Mouse (Mus musculus): Measurements from ENCODE around the gene Gm21962.
A peak's percentile ranks its signal among the peaks of the same experiment; 100 is the strongest.
"Not testable (repeated sequence)": the region's sequence is repeated elsewhere in the genome, so short reads cannot be mapped to it uniquely, and the experiment has no call there.

Gm21962 gene

DNA sequence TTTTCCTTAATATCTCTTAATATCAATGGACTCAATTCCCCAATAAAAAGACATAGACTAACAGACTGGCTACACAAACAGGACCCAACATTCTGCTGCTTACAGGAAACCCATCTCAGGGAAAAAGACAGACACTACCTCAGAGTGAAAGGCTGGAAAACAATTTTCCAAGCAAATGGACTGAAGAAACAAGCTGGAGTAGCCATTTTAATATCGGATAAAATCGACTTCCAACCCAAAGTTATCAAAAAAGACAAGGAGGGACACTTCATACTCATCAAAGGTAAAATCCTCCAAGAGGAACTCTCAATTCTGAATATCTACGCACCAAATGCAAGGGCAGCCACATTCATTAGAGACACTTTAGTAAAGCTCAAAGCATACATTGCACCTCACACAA is at the start of gene Gm21962:
Gene Gm21962, plus strand, starts transcription at position 301 of the 400 bp plus-strand sequence.
- not testable (repeated sequence) for DNase-seq (ENCODE audit: low read depth, low spot score)

DNA sequence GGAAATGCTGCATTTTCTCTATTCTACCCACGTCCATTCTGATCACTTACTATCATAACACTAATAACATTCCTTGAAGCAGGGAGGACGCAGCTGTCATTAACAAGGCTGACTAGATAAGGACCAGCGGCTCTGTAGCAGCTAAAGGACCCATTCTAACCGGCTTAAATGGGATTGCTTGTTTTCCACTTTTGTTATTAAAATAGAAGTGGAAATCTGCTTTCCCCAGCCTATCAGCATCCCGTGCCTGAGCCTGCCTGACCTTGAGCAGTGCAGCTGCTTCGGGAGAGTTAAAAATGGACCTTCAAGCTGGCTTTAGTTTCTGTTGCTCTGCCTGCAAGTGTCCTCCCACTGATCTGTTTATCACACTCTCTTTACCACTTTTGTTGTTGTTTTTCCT is 49.2 kb upstream of the Gm21962 start:
- no peak for DNase-seq (ENCODE audit: low read depth, low spot score)

DNA sequence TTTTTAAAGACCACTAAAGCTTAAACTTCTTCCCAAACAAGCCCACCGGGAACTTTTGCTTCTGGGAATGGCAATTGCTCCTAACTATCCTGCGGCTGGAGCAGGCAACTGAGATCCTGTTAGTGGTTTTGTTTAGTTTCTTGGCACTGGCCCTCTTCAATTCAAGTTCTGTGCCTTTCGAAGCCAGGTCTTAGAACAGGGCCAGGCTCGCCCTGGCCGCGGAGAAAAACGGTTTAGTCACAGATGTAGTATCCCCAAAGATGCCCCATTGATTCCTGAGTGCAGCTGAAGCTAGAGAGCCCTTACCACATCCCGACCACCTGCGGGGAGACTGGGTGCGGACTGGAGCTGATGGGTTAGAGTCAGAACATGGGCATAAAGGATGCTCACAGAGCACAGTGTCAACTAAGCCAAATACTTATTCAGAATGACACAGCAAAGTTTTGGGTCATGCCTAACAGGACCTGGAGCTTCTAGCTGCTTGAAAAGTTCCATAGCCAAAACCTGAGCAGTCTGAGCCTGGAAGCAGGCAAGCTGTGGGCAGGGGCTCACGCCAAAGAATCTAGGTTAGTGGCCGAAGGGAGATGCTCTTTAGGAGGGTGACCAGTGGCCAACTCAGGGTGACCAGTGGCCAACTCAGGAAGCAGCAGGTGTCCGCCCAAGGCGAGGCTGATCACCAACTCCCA is 48.3 kb upstream of the Gm21962 start:
- no peak for DNase-seq (ENCODE audit: low read depth, low spot score)

DNA sequence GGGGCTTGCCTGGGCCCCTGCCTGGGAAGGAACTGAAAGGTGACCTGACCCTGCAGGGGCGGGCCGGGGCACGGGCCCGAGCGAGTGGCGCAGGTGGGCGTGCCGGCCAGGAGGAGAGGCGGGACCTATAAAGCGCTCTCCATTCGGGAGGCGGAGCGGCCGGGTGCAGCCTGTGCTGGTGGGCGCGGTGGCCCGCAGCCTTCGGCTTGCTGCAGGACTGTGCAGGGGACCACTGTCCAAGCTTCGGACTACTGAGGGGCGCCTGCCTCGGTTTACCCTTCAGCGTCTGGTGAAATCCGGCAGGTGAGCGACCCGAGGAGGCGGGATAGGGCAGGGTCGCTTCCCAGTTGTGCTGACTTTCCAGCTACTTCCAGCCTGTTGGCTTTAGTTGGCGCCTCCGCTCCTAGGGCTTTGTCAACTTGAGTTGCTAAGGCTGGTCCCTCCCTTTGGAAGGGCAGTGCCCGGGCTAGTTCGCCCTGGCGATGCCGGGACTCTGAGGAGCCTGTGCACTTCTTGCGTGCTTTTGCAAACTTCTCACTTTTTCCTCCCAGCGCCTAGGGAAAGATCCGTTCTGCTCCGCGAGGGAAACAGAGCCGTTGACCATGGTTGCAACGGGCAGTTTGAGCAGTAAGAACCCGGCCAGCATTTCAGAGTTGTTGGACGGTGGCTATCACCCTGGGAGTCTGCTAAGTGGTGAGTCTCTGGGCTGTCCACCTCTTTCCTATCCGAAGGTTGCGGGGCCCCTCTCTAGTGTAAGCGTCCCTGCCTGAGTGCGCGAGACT is 47.6 kb upstream of the Gm21962 start:
- peak; percentile 51 for DNase-seq (ENCODE audit: low read depth, low spot score)

DNA sequence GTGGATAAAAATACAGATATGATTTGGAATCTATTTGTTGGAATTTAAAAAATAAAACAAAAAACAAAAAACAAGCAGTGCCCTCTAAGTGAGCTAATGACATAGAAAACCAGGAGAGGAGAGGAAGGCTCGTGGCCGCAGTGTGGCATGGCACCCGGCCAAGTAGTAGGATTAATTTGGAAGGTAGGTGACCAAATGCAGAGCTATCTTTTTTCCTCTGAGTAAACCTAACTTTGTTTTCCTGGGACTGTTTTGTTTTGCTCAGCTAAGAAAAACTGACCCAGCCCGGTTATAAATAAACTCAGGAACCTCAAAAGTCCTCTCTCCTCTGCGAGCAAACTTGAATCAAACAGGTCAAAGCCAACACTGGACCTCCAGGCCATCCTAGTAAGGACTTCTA is 46.3 kb upstream of the Gm21962 start:
- no peak for DNase-seq (ENCODE audit: low read depth, low spot score)

DNA sequence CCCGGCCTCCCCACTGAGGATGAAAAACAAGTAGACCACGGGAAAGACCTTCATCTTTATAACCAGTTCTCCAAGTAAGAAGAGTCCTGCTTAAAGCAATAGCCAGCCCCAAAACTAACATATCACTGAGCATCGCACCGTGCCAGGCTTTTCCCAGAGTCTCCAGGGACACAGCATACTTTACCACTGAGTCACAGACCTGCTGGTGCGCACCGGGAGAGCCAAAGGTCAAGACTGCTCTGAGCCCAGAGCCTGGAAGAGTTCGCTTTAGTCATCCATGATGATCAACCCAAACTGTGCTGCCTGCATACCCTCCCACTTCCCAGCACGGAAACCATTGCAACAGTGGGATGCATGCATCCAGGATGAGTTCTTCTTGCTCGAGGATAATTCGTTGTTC is 37.6 kb upstream of the Gm21962 start:
- DNase-seq (ENCODE audit: low read depth, low spot score) = no peak

DNA sequence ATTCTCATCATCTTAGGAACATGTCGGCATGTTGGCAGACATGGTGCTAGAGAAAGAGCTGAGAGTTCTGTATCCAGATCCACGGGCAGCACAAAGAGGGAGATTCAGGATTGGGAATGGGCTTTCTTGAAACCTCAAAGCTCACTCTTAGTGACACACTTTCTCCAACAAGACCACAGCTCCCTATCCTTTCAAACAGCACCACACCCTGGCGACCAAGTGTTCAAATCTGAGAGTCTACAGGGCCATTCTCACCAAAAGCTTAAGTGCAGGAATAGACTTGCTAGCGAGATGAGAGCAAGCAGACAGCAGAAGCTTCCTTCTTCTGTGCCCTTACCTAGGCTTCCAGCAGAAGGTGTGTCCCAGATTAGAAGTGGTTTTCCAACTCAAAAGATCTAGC is 34.8 kb upstream of the Gm21962 start:
- no peak for DNase-seq (ENCODE audit: low read depth, low spot score)

DNA sequence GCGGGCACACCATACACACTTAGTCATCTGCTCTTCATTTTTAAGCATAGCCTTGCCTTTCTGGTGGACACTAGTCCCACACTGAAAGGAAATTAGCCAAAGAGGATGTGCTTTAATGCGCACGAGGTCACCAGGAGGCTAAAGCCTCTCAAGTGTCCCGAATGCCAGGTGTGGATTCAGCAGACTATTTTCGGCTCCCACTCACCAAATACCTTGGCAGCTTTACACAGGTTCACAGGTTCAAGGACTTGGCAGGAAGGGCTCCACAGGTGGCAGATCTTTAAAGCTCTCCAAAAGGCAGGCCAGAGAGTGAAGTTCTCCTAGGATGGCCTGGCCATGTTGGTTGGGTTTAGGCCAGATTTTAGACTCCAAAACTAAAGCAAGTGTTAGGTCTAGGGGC is 30.1 kb upstream of the Gm21962 start:
- DNase-seq (ENCODE audit: low read depth, low spot score) = no peak

DNA sequence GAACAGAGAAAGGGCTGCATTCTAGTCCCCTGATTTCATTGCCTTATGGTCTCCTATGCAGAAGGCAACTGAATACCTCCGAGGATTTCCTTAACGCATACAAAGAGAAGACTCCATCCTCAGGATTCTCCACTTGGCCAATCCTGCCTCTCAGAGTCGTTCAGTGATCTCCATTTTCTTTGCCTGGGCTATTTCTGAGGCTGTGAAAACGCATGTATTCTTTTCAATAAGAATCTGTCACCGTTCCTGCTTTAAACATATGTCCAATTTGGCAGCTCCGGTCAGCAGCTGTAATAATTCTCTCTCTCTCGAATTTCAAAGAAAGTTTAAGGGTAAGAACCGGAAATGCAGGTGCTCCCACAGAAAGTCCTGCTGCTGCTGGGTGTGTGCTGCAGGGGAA is 29.2 kb upstream of the Gm21962 start:
- no peak for DNase-seq (ENCODE audit: low read depth, low spot score)

DNA sequence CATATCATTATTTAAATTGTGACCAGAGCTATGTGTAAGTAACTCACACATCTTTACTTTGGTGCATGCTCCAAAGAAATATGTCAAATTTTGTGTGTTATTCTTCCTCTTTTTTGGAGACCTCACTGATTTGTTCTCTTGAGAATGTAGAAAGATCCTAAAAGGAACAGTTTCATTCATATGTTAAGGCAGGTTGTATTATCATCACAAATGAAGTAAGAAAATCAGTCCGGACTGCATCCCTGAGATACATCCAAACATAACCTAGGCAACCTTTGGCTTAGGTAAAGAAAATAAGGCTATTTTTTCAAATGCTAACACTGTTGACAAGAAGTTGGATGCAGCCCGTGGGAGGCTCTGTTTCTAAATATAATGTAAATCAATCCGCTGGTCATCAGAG is 28.8 kb upstream of the Gm21962 start:
- no peak for DNase-seq (ENCODE audit: low read depth, low spot score)

DNA sequence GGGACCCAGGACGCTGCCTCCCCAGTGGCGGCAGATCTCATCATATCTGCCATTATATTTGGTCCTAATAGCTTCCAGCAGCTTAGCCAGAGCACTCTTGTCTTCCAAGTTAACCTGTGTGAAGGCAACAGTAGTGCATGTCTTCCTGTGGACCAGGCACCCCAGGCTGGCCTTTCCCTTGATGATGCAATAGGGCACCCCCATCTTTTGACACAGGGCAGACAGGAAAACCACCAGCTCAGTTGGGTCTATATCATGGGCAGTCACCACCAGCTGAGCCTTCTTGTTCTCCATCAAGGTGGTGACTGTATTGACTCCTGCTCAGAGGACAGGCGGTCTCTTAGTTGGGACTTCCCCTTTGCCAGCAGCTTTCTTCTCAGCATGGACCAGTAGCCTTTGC is 27.2 kb upstream of the Gm21962 start:
- no peak for DNase-seq (ENCODE audit: low read depth, low spot score)

DNA sequence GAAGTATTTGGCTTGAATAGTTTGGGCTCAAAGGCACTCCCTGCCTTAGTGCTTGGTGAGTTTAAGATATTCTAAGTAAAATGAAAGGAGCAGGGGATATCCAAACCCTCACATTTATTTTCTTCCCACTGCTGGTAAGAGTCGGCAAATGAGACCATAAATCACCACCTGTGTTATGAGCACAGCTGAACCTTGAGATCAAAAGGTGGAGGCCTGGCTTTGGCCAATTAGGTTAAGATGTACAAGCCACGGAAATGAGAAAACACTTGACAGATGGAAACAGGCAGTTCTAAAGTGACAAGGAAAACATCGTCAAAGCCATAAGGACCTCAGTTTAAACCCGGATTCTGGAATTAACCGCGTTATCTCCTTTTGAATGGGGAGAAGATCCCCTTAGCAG is 26.4 kb upstream of the Gm21962 start:
- peak; percentile 56 for DNase-seq (ENCODE audit: low read depth, low spot score)

DNA sequence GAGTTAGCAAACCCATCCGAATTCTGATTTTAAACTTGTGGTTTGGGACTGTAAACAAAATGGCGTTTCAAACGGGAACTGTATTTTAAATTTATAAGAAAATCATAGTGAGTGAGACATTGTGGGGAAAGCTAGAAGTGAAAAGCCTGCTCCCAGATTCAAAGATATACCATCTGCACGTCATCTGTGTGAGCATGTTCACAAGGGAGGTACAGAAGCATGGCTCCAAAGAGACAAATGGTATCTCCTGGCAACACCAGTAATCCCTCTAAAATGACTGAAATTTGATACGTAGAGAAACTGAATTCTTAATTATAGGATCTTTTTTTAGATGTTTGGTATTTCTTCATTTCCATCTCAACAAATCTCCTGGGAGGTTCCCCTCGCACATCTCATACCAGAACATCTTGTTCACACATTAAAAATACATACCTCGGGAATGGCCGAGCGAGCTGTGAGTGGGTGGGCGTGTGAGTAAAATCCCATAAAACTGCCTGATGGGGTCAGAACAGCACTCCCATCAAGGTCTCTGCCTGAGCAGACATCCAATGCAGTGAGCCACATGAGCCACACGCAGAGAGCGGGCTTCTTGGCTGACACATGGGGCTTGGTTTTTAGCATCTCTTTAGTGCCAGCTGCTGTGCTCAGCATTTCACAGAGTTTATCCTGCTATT is 23.8 kb upstream of the Gm21962 start:
- no peak for DNase-seq (ENCODE audit: low read depth, low spot score)

DNA sequence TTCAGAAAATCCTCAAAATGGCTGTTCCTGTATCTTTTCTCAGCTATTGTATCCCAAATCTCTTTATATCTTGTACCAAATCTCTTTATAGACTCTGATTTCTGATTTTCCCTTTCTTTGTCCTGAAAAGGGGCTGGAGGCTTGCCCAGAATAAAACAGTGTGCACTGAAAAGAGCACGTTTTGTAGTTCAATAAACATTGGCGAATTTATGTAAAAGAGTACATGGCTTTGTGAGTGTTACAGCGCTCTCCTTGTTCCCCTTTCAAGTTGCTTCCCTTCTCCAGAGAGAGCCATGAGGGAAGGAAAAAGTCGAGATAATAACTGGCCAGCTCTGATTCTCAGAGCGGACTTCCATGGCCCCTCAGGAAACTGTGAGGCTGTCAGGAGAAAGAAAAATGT is 22.2 kb upstream of the Gm21962 start:
- no peak for DNase-seq (ENCODE audit: low read depth, low spot score)

DNA sequence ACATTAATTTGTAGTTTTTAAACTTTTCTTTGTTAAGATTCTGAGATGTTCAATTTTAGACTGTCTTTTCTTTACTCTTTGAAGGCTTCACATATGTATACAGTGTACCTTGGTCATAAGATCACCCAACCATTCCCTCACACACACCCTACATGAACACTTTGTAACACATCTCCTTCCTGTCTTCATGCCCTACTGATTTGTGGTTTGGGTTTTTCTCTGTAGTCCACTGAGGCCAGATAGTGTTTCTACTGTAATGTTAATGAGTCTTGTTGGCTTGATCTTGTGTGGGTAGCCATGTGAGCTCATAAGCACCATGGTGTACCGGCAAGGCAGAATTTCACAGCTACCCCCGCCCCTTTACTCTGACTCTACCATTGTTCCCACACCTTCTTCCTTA is 18.5 kb upstream of the Gm21962 start:
- no peak for DNase-seq (ENCODE audit: low read depth, low spot score)

DNA sequence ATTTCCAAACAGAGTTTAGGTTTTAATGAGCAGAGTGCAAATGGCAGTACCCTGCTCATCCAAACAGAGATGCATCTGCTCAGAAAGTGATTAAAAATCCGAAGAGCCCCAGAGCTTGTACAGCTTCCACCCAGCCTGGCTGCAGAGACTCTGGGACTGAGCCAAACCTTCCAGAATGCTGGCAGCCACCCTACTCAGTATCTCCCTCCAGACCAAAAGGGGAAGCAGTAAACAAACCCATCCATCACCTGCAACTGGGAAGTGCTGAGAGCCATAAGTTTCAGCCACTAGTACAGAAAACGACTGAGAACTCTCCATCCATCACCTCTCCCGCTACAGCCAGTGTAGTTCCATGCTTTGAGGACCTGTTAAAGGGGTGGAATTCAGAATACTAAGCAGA is 9.6 kb downstream of the Gm21962 start:
- DNase-seq (ENCODE audit: low read depth, low spot score) = no peak

DNA sequence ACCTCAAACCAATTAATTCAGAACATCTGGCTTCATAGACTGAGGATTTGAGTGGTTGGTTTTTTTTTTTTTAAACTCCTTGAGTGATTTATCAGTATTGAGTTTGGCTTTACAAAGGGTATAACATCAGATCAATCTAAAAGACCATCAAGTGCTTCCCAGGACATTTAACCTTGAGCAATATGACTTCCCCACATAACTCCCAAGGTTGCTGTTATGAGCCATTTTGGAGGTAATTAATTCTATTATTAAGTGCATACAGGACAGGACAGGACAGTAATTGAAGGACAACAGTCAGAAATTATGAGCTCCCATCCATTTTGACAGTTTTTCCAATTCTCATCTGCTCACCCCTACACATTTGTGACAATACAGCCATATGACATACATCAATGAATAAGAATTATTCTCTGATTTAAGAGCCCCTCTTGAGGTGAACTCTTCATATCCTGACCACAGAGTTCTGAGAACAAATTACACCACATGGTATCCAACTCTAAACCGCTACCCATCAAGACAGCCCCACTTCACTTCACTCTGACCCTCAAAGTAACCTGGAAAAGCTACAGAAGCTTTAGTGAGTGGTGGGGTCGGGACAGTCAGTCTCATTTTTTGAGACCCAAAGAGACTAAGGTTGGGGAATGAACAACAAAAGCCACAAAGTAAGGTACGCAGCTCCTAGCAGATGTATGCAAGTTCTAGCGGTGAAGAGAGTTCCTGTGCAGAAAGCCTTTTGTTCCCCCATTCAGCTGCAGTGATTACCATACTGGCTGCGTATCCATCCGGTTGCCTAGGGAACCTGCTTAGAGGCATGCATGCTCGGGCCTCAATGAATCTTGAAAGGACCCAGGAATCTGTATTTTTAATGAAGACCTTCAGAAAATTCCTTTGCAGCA is 11.8 kb downstream of the Gm21962 start:
- peak; percentile 62 for DNase-seq (ENCODE audit: low read depth, low spot score)

DNA sequence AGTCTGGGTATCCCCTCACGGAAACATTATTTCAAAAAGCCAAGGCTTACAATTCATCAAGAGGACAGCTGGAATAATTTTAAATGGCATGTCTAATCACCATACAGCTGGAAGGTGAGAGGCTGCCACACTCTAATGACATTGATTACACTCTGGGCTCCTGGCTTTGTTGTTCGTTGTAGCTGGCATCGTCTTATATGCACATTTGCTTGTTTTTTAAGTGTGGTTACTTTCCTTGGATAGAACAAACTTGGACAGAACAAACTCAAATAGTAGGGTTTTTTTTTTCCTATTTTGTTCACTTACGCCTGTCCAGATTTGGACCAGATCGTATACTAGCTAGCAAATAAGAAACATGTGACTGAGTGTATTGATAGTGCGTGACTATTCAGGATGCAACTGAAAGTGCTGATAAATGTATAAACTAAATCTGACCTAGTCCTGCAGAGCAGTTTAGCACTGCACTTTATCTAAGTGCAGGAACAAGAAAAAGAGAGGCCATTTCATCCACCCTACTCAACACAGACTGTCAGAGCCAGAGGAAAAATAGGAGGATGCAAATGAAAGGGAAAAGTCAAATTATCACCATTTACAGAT is 12.6 kb downstream of the Gm21962 start:
- no peak for DNase-seq (ENCODE audit: low read depth, low spot score)

DNA sequence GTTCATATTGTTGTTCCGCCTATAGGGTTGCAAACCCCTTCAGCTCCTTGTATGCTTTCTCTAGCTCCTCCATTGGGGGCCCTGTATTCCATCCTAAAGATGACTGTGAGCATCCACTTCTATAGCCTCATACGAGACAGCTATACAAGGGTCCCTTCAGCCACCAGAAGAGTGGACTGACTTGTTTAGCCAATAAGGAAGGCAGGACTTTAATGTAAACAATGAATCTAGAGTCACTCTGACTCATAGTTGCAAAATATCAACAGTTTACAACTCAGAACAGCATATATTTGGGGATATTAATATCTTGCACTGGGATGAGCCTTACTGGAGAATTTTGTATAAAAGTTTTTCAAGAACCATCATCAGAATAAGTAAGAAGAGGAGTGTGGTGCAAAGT is 15.6 kb downstream of the Gm21962 start:
- DNase-seq (ENCODE audit: low read depth, low spot score) = no peak

DNA sequence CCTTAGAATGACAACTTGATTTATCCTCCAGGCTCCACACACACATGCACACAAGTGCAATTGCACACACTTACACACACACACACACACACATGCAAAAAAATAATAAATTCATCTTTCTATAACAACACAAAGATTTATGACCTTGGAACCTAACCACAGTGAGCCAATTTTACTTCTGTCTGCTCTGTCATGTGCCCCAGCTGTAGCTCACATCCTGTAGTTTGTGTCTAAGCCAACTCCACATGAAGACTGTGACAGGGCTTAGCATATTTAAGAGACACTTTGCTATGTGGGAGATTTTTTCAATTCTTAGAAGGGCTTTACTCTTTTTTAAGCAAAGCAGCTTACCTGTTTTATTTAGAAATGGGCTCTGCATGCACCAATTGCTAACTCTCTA is 20.2 kb downstream of the Gm21962 start:
- no peak for DNase-seq (ENCODE audit: low read depth, low spot score)

DNA sequence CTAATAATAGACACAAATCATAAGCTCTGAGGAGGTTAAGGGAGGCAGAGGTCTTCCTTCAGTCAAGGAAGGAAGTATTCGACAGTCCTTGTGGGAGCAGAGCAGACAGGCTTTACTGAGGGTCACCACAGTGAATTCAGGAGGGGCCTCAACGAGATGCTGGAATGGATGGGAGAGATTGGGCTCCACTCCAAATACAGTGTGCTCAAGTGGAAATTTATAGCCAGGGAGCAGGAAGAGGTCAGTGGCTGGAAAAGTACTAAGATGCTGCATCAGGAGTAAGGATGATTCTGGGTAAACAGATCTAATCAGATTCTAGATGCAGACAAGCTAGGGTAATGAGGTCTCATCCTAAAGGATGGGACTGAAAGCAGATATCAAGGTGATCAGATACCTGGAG is 44.6 kb downstream of the Gm21962 start:
- no peak for DNase-seq (ENCODE audit: low read depth, low spot score)

Data from forelimb bud, embryonic 11.5 days (tissue).